Comparison of ENCODE assay signal across 8 mouse cellular contexts in genomic region chr15:81811599-81811996, GRCm38 (mm10). TPM values are rescaled to one million over a fixed set of nuclear protein-coding genes. Genes with fewer than 3 reads are reported as not detected.
DNase-seq lines count a peak whose midpoint lies in the region; ATAC-seq and TF ChIP-seq lines count a peak whose summit lies in the region.

No protein-coding gene starts in this region.

- H3K27ac ChIP-seq in embryonic facial prominence, embryonic 10.5 days (replicated peaks) = peak overlapping the region; percentile 92
- H3K27ac ChIP-seq in intestine, embryonic 16.5 days (ENCODE audit: low read length) = peak overlapping the region; percentile 74
- peak overlapping the region; percentile 85 for H3K27ac ChIP-seq in midbrain, postnatal 0 days (ENCODE audit: low read depth, low read length)

- TF ChIP-seq POLR2A in lung, adult 2 months (IDR thresholded peaks at IDR 0.05; ENCODE audit: borderline replicate concordance, extremely low read depth, low read depth, low read length) = no peak

- ATAC-seq in intestine, embryonic 16.5 days = peak; percentile 27
- peak; percentile 4 for ATAC-seq in midbrain, postnatal 0 days (ENCODE audit: low FRiP score)

- no peak for TF ChIP-seq CTCF in lung, adult 2 months (IDR thresholded peaks at IDR 0.05; ENCODE audit: insufficient read depth, low read length)
- TF ChIP-seq CTCF in midbrain, postnatal 0 days (IDR thresholded peaks at IDR 0.05) = no peak

- peak overlapping the region; percentile 82 for H3K9ac ChIP-seq in intestine, embryonic 16.5 days (ENCODE audit: low read depth, low read length)
- peak overlapping the region; percentile 93 for H3K9ac ChIP-seq in midbrain, postnatal 0 days (replicated peaks; ENCODE audit: low read length, poor library complexity, severe bottlenecking)

- no peaks in the 10 kb centered on the region for H3K27me3 ChIP-seq in embryonic facial prominence, embryonic 10.5 days (replicated peaks; ENCODE audit: low read depth, poor library complexity, severe bottlenecking)
- no peaks in the 10 kb centered on the region for H3K27me3 ChIP-seq in intestine, embryonic 16.5 days (replicated peaks; ENCODE audit: control insufficient read depth, insufficient read depth, low read length)
- no peaks in the 10 kb centered on the region for H3K27me3 ChIP-seq in midbrain, postnatal 0 days (ENCODE audit: insufficient read depth, low read length)

- DNase-seq in lung, adult 2 months = no peak
- DNase-seq in lung, adult 18-20 months = no peak
- no peak for DNase-seq in embryonic facial prominence, embryonic 10.5 days (ENCODE audit: low spot score)
- DNase-seq in midbrain, postnatal 0 days (ENCODE audit: low spot score) = no peak
- DNase-seq in thymus, postnatal 36 days = no peak
- DNase-seq in cerebellum, adult 18-20 months = no peak
- DNase-seq in right cerebral cortex, adult 2 months (ENCODE audit: low spot score in 2 of 2) = no peak

- H3K9me3 ChIP-seq in embryonic facial prominence, embryonic 10.5 days = no peaks in the 10 kb centered on the region
- H3K9me3 ChIP-seq in intestine, embryonic 16.5 days (ENCODE audit: control insufficient read depth, low read length) = no peaks in the 10 kb centered on the region
- no peaks in the 10 kb centered on the region for H3K9me3 ChIP-seq in midbrain, postnatal 0 days (ENCODE audit: low read length)

- under 1% methylated on average over 26 of the region's 26 CpGs for WGBS in lung, adult 2 months
- WGBS in embryonic facial prominence, embryonic 10.5 days = 1% methylated on average over 26 of the region's 26 CpGs
- 1% methylated on average over 24 of the region's 26 CpGs for WGBS in intestine, embryonic 16.5 days
- WGBS in midbrain, postnatal 0 days = 0% methylated on average over 11 of the region's 26 CpGs

- H3K4me1 ChIP-seq in lung, adult 2 months (ENCODE audit: control insufficient read depth, insufficient read depth, low read length) = peaks cover 24% of the 10 kb centered on the region
- H3K4me1 ChIP-seq in embryonic facial prominence, embryonic 10.5 days = peaks cover 47% of the 10 kb centered on the region
- H3K4me1 ChIP-seq in intestine, embryonic 16.5 days (ENCODE audit: control insufficient read depth, insufficient read depth, low read length) = peaks cover 20% of the 10 kb centered on the region
- H3K4me1 ChIP-seq in midbrain, postnatal 0 days (ENCODE audit: insufficient read depth, low read length) = peaks cover 6% of the 10 kb centered on the region

- H3K36me3 ChIP-seq in embryonic facial prominence, embryonic 10.5 days (replicated peaks) = peaks cover 20% of the 10 kb centered on the region
- H3K36me3 ChIP-seq in intestine, embryonic 16.5 days (ENCODE audit: control insufficient read depth, insufficient read depth, low read length) = peaks cover 6% of the 10 kb centered on the region; the same call in 1 of the 2 replicates
- H3K36me3 ChIP-seq in midbrain, postnatal 0 days (ENCODE audit: insufficient read depth, low read length) = peaks cover 15% of the 10 kb centered on the region

- peak overlapping the region; percentile 63 for H3K4me3 ChIP-seq in lung, adult 2 months (replicated peaks; ENCODE audit: extremely low read depth, low read depth, low read length)
- peak overlapping the region; percentile 89 for H3K4me3 ChIP-seq in embryonic facial prominence, embryonic 10.5 days
- peak overlapping the region; percentile 79 for H3K4me3 ChIP-seq in intestine, embryonic 16.5 days (ENCODE audit: low read length)
- H3K4me3 ChIP-seq in midbrain, postnatal 0 days (ENCODE audit: low read depth, low read length) = peak overlapping the region; percentile 86

- peak overlapping the region; percentile 77 for H3K4me2 ChIP-seq in intestine, embryonic 16.5 days (ENCODE audit: low read depth, low read length)
- peak overlapping the region; percentile 71 for H3K4me2 ChIP-seq in midbrain, postnatal 0 days (ENCODE audit: low read depth, low read length, poor library complexity, severe bottlenecking)

RNA-seq across cellular contexts. Expression of gene Tef, which starts 9.4 kb away (rescaled TPM):
- polyA plus RNA-seq in lung, adult 2 months (2012; rRNA removed) = 95.4 and 99.7 TPM in 2 replicates
- 15.9 and 16.0 TPM in 2 replicates for polyA plus RNA-seq in embryonic facial prominence, embryonic 10.5 days (2016; fragmentation: Nextera tagmentation; extraction: Ambion mirVana)
- polyA plus RNA-seq in intestine, embryonic 16.5 days (2015; fragmentation: Nextera tagmentation; extraction: Ambion mirVana) = 12.5 and 14.5 TPM in 2 replicates
- 60.1 and 60.6 TPM in 2 replicates for total RNA-seq in midbrain, postnatal 0 days (2014; rRNA removed)
- polyA plus RNA-seq in midbrain, postnatal 0 days (2015; fragmentation: Nextera tagmentation; extraction: Ambion mirVana) = 23.6 and 25.4 TPM in 2 replicates

RNA-seq across cellular contexts. Expression of gene Tob2, which starts 47.0 kb away (rescaled TPM):
- 35.8 and 39.0 TPM in 2 replicates for polyA plus RNA-seq in lung, adult 2 months (2012; rRNA removed)
- polyA plus RNA-seq in embryonic facial prominence, embryonic 10.5 days (2016; fragmentation: Nextera tagmentation; extraction: Ambion mirVana) = 20.1 and 20.3 TPM in 2 replicates
- 25.3 and 28.6 TPM in 2 replicates for polyA plus RNA-seq in intestine, embryonic 16.5 days (2015; fragmentation: Nextera tagmentation; extraction: Ambion mirVana)
- 10.9 and 15.4 TPM in 2 replicates for total RNA-seq in midbrain, postnatal 0 days (2014; rRNA removed)
- 12.2 and 14.2 TPM in 2 replicates for polyA plus RNA-seq in midbrain, postnatal 0 days (2015; fragmentation: Nextera tagmentation; extraction: Ambion mirVana)
